Mouse (Mus musculus) adipocyte (in vitro differentiated cells): ENCODE measurements around the gene Gal3st2c.
"Not testable (repeated sequence)": the region's sequence is repeated elsewhere in the genome, so short reads cannot be mapped to it uniquely, and the experiment has no call there.

Experiments
- DNase-seq: peaks from one replicate; pipeline ENCODE4 v3.0.0-alpha.2; 2016; ENCODE audit warnings: low spot score

Gene Gal3st2c

DNA sequence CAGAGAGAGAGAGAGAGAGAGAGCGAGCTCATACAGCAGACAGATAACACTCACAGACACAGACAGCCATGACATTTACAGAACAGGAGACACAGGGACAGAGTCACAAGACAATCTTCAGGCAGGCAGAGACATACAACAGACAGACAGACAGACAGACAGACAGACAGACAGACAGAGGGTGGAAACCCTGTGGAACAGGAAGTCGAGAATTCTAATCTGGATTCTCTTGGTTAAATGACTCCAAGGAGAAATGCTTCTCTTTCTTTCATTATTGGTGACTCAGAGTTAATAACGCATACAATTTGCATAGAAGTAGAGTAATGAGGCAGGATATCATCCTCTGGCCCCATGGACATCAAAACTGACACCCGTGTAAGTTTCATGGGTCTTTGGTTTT lies 56.2 kb downstream of the Gal3st2c start:
- no peak for DNase-seq

DNA sequence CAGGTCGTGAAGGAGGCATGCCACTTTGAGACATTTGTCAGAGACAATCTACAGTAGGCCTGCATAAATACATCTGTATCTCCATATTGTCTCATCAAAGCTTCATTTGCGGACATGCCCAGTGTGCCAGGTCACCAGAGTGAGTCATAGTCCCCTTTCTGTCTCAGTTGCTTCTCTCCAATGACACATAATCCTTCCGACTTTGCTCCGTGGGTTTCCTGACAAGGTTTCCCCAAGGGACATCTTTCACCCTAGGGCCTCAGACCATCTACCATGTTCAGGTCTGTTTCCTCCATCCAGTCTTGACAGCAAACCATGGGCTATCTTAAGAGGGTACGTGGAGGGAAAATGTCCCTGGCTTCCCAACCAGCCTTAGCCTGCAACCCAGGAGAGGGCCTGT lies 60.8 kb downstream of the Gal3st2c start:
- no peak for DNase-seq

DNA sequence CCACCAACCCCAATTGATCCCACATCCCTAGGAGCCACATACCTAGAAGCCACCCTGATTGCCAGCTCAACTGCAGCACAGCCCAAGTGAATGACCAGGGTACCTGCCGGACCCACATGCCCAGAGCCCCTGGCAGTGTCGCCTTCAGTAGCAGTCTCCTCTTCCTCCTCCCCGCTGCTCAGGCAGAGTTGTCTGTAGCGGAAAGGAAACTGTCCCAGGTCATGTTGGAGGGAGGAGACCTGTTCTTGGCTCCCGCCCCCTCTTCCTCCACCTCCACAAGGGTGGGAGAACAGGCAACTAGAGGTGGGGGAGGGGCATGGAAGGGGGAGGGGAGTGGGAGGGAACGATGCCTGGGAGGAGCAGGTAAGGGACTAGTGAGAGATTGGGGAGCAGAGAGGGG lies 62.1 kb downstream of the Gal3st2c start, which contains the start of gene Pdcd1:
TSS of gene Pdcd1 (minus strand) at position 181 of the 400 bp plus-strand sequence.
- no peak for DNase-seq

DNA sequence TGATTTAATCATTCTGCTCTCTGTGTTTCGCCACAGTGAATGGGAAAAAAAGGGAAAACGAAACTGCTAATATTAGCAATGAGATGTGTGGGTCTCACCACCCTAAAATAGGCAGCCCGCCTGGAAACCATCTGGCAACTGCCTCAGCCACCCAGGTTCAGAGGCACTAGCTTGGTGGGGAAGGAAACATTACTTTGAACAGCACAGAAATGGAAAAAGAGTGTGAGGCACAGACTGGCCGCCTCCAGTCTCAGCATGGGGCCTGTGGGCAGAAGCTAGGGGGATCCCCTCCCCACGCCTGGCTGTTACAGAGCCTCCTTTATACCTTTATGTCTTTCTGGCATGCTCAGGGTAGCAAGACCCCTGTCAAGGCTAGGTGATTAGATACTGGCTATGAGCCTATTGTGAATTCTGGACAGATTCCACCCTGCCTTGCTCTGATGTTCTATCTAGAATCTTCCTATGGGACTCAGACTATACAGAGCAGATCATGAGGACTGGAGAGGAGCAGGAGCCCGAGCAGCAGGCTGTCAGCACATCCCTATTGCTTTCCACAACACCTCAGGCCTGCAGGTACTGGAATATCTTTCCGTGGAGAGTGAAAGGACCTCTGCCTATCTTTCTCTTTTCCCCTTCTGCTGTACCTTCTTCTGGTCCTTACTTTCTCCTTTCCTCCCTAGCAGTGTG lies 63.4 kb downstream of the Gal3st2c start:
- DNase-seq, result no peak

DNA sequence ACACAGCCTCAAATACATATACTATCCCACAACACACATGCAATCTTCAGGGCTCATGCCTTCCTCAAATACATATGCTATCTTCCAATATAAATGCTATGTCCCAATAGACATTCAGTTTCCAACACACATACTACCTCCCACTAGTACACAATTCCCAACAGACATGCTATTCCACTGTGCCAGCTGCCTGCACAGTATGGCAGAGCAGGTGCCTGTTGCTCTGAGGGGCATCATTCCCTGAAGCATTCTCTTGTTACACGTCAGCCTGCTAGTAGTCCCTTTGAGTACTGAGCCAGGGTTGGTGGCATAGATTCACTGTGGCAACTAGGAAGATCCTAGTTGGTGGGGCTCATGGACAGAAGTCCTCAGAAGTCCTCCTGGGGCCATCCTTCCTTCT lies 64.2 kb downstream of the Gal3st2c start:
- no peak for DNase-seq

DNA sequence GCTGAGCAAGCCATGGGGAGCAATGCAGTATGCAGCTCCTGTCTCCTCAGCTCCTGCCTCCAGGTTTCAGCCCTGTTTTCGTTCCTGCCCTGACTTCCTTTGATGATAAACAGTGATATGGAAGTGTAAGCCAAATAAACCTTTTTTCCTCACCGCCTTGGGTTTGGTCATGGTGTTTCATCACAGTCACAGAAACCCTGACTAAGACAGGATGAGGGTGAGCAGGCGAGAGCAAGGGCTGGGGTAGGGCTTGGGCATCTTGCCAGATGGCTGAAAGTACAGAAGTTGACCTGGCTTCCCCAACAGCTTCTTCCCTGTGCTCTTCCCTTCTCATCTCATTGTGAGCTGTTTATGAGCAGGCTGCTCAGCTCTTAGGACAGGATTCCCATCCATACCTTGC lies 65.7 kb downstream of the Gal3st2c start:
- no peak for DNase-seq

DNA sequence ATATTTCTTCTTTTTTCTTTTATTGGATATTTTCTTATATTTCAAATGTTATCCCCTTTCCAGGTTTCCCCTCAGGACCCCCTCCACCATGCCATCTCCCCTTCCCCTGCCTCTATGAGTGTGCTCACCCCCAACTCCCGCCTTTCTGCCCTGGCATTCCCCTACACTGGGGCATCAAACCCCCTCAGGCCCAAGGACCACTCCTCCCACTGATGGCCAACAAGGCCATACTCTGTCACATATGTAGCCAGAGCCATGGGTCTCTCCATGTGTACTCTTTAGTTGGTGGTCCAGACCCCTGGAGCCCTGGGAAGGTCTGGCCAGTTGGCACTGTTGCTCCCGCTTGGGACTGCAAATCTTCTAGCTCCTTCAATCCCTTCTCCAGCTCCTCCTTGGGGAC lies 67.1 kb downstream of the Gal3st2c start:
- DNase-seq, result no peak

DNA sequence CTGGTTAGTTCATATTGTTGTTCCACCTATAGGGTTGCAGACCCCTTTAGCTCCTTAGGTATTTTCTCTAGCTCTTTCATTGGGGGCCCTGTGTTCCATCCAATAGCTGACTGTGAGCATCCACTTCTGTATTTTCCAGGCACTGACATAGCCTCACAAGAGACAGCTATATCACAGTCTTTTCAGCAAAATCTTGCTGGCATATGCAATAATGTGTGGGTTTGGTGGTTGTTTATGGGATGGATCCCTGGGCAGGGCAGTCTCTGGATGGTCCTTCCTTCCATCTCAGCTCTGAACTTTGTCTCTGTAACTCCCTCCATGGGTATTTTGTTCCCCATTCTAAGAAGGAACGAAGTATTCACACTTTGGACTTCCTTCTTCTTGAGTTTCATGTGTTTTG lies 68.0 kb downstream of the Gal3st2c start:
- DNase-seq, result not testable (repeated sequence)
